Mouse (Mus musculus) CH12.LX (cell line): ENCODE measurements around the gene Filip1l. TPM values are rescaled to one million over a fixed set of nuclear protein-coding genes. Genes with fewer than 3 reads are reported as not detected.

Experiments used
- DNase-seq: peaks from one replicate; pipeline ENCODE4 v3.0.0-alpha.2; 2013; ENCODE audit errors: extremely low read depth
- H3K27ac ChIP-seq: 2 replicates; pipeline ENCODE4 v1.5.1; 2012; ENCODE audit warnings: low read depth, mild to moderate bottlenecking, control low read depth, moderate library complexity; ENCODE audit not compliant: insufficient read depth
- H3K27me3 ChIP-seq: replicated peaks from 2 replicates; pipeline ENCODE3; 2012; ENCODE audit warnings: inconsistent platforms
- H3K36me3 ChIP-seq, 2 experiments: replicated peaks in 1 of 2; 2 replicates each; pipeline versions ENCODE3 to v1.6.1; 2012; ENCODE audit warnings: inconsistent platforms in 1 of 2, low read length in 1 of 2, mild to moderate bottlenecking in 1 of 2, mixed read lengths in 1 of 2, moderate library complexity in 1 of 2; ENCODE audit not compliant: control insufficient read depth in 1 of 2, insufficient read depth in 1 of 2
- H3K4me1 ChIP-seq, 2 experiments: 2 replicates each; pipeline ENCODE4 v1.6.1; 2012; ENCODE audit warnings: inconsistent platforms in 1 of 2, moderate library complexity in 1 of 2; ENCODE audit not compliant: insufficient read depth in 2 of 2, control insufficient read depth in 1 of 2
- H3K4me2 ChIP-seq: 2 replicates; pipeline ENCODE4 v1.6.1; 2012; ENCODE audit warnings: low read depth, mild to moderate bottlenecking, control low read depth; ENCODE audit not compliant: poor library complexity, insufficient read depth, severe bottlenecking
- H3K4me3 ChIP-seq, 3 experiments: fragments of 150-350 bp in 1 of 3; sonication (generic) in 1 of 3; replicated peaks in 1 of 3; 2 replicates each; pipeline versions ENCODE3 to v1.5.1; 2011 to 2012; ENCODE audit warnings: low read depth in 2 of 3, low read length in 2 of 3, mild to moderate bottlenecking in 2 of 3, moderate library complexity in 2 of 3, control low read depth in 1 of 3, improper control_type of control experiment in 1 of 3, inconsistent platforms in 1 of 3, mixed read lengths in 1 of 3; ENCODE audit not compliant: poor library complexity in 1 of 3
- H3K79me2 ChIP-seq: replicated peaks from 2 replicates; pipeline ENCODE4 v1.6.1; 2012; ENCODE audit warnings: mild to moderate bottlenecking, moderate library complexity; ENCODE audit not compliant: control insufficient read depth, poor library complexity, insufficient read depth, severe bottlenecking; ENCODE audit errors: extremely low read depth
- H3K9ac ChIP-seq: 2 replicates; pipeline ENCODE4 v1.6.1; 2012; ENCODE audit warnings: low read depth, mild to moderate bottlenecking, control low read depth, moderate library complexity; ENCODE audit not compliant: insufficient read depth
- H3K9me3 ChIP-seq: replicated peaks from 2 replicates; pipeline ENCODE3; 2012; ENCODE audit warnings: low read length, inconsistent platforms, mixed read lengths
- CHD1 ChIP-seq: IDR thresholded peaks from 2 replicates; pipeline ENCODE4 v1.6.1; 2012; ENCODE audit warnings: low read depth, low read length, improper control_type of control experiment, inconsistent platforms
- CHD2 ChIP-seq: IDR thresholded peaks from 2 replicates; pipeline ENCODE4 v1.6.1; 2011; ENCODE audit warnings: low read length, improper control_type of control experiment
- CTCF ChIP-seq, 2 experiments: IDR thresholded peaks in 1 of 2; conservative IDR thresholded peaks in 1 of 2; 2 replicates each; pipeline ENCODE4 v1.5.1; 2011 to 2012; ENCODE audit warnings: low read depth in 2 of 2, low read length in 2 of 2, improper control_type of control experiment in 1 of 2, inconsistent platforms in 1 of 2, mild to moderate bottlenecking in 1 of 2, moderate library complexity in 1 of 2
- E2F4 ChIP-seq: IDR thresholded peaks from 2 replicates; pipeline ENCODE4 v1.6.1; 2011; ENCODE audit warnings: low read depth, low read length, improper control_type of control experiment; ENCODE audit not compliant: insufficient replicate concordance
- ELF1 ChIP-seq: IDR thresholded peaks from 2 replicates; pipeline ENCODE4 v1.6.1; 2014; ENCODE audit warnings: low read depth, mild to moderate bottlenecking, inconsistent platforms, low read length, improper control_type of control experiment
- IRF4 ChIP-seq: IDR thresholded peaks from 2 replicates; pipeline ENCODE4 v1.6.1; 2014; ENCODE audit warnings: low read depth, mild to moderate bottlenecking, inconsistent platforms, low read length, improper control_type of control experiment
- JUND ChIP-seq: conservative IDR thresholded peaks from 2 replicates; pipeline ENCODE4 v1.6.1; 2011; ENCODE audit warnings: low read depth, low read length, improper control_type of control experiment
- MAFK ChIP-seq: IDR thresholded peaks from 2 replicates; pipeline ENCODE4 v1.6.1; 2011; ENCODE audit warnings: low read length, improper control_type of control experiment; ENCODE audit not compliant: insufficient replicate concordance
- MEF2A ChIP-seq: IDR thresholded peaks from 2 replicates; pipeline ENCODE4 v1.6.1; 2014; ENCODE audit warnings: low read depth, mild to moderate bottlenecking, inconsistent platforms, low read length, improper control_type of control experiment, borderline replicate concordance
- MYC ChIP-seq: IDR thresholded peaks from 2 replicates; pipeline ENCODE4 v1.6.1; 2011; ENCODE audit warnings: low read depth, mild to moderate bottlenecking, improper control_type of control experiment, low read length
- POLR2AphosphoS2 ChIP-seq: IDR thresholded peaks from 2 replicates; pipeline ENCODE4 v1.6.1; 2011; ENCODE audit warnings: low read depth, low read length, improper control_type of control experiment
- SIN3A ChIP-seq: IDR thresholded peaks from 2 replicates; pipeline ENCODE4 v1.6.1; 2012; ENCODE audit warnings: low read length, improper control_type of control experiment, inconsistent platforms
- SMC3 ChIP-seq: IDR thresholded peaks from 2 replicates; pipeline ENCODE4 v1.6.1; 2011; ENCODE audit warnings: low read depth, low read length, improper control_type of control experiment
- TBP ChIP-seq: conservative IDR thresholded peaks from 2 replicates; pipeline ENCODE4 v1.6.1; 2011; ENCODE audit warnings: low read depth, low read length, improper control_type of control experiment
- TCF12 ChIP-seq: IDR thresholded peaks from 2 replicates; pipeline ENCODE4 v1.6.1; 2014; ENCODE audit warnings: low read depth, mild to moderate bottlenecking, inconsistent platforms, low read length, improper control_type of control experiment
- USF1 ChIP-seq: IDR thresholded peaks from 2 replicates; pipeline ENCODE4 v1.6.1; 2014; ENCODE audit warnings: low read depth, mild to moderate bottlenecking, inconsistent platforms, low read length, improper control_type of control experiment
- USF2 ChIP-seq: conservative IDR thresholded peaks from 2 replicates; pipeline ENCODE4 v1.6.1; 2011; ENCODE audit warnings: low read depth, low read length, improper control_type of control experiment
- ZMIZ1 ChIP-seq: IDR thresholded peaks from 2 replicates; pipeline ENCODE4 v1.6.1; 2012; ENCODE audit warnings: low read depth, mild to moderate bottlenecking, inconsistent platforms, low read length, improper control_type of control experiment
- ZNF384 ChIP-seq: IDR thresholded peaks from 2 replicates; pipeline ENCODE4 v1.6.1; 2012; ENCODE audit warnings: low read depth, low read length, improper control_type of control experiment, inconsistent platforms
- dilution Hi-C: fragments of 300-500 bp; cut with MboI; formaldehyde crosslinking; loops from 2 replicates; pipeline ENCODE4 v1.14.3; 2020; ENCODE audit warnings: low sequenced_read_pairs; ENCODE audit not compliant: extremely low pct_unique_long_range_greater_than_20kb, extremely low pct_ligation_motif_present
- in situ Hi-C: fragments of 300-500 bp; cut with MboI; formaldehyde crosslinking; loops from 3 replicates; pipeline ENCODE4 v1.14.3; 2019; ENCODE audit warnings: low sequenced_read_pairs, low pct_ligation_motif_present, low pct_unique_long_range_greater_than_20kb, mixed read lengths
- polyA plus RNA-seq: library from polyadenylated mRNA; unstranded; fragments of >175 nt; gene quantifications from 2 replicates; pipeline ENCODE4 v1.2.1, GENCODE M21; 2012; ENCODE audit warnings: low read depth; ENCODE audit not compliant: insufficient read length
- total RNA-seq, 2 experiments: library from RNA; depleted of rRNA; stranded (reverse); fragments of 300-350 nt in 1 of 2; fragments of >200 nt in 1 of 2; gene quantifications; 2 replicates each; pipeline ENCODE4 v1.2.3; 2012 to 2014

The Filip1l gene
- total and polyA plus RNA-seq, 3 experiments = 2.1 to 17.6 (median 5.7) TPM

- peaks cover 0 to 1% of the 10 kb centered on the region in 2 experiments for H3K36me3 ChIP-seq
- H3K4me3 ChIP-seq = no peak overlapping the region
- H3K79me2 ChIP-seq = no peaks in the 10 kb centered on the region
- H3K9ac ChIP-seq = no peak overlapping the region
- in situ Hi-C loops = no loop called here
- H3K4me1 ChIP-seq = peaks cover 6 to 14% of the 10 kb centered on the region in 2 experiments; a peak in 3 of 4 replicates
- TF ChIP-seq CTCF (conservative IDR thresholded peaks at IDR 0.05 in 1 of 2, IDR thresholded peaks at IDR 0.05 in 1 of 2; ENCODE audit: low read depth in 2 of 2, low read length in 2 of 2) = no peak
- no peak for TF ChIP-seq SIN3A
- no peak for TF ChIP-seq POLR2AphosphoS2
- TF ChIP-seq MEF2A = no peak
- no peak for TF ChIP-seq ZMIZ1
- no peak for TF ChIP-seq MYC
- TF ChIP-seq CHD1 = no peak
- TF ChIP-seq E2F4 = no peak
- no peak for TF ChIP-seq TBP
- no peak for TF ChIP-seq ELF1
- TF ChIP-seq MAFK = no peak
- TF ChIP-seq TCF12 = no peak
- TF ChIP-seq ZNF384 = no peak
- no peak for TF ChIP-seq JUND
- no peak for TF ChIP-seq USF2
- TF ChIP-seq CHD2 = no peak
- TF ChIP-seq, all 38 proteins: peak for 0
- no peak for DNase-seq
- Histone ChIP-seq H3K27ac (no peak overlapping the region), H3K9me3 (peaks cover 8% of the 10 kb centered on the region), H3K4me2 (no peak overlapping the region), H3K27me3 (no peaks in the 10 kb centered on the region)
- dilution Hi-C loops = no loop called here
These were observed 100.1 kb downstream of the Filip1l start for GRCm38 (mm10) chr16:57453009-57453408.

GRCm38 (mm10) chr16:57454106-57454763 is 101.3 kb downstream of the Filip1l start:
- Histone ChIP-seq H3K27me3 (no peaks in the 10 kb centered on the region), H3K9me3 (no peaks in the 10 kb centered on the region), H3K9ac (no peak overlapping the region), H3K4me3 (no peak overlapping the region), H3K27ac (no peak overlapping the region), H3K4me1 (peaks cover 6 to 16% of the 10 kb centered on the region in 2 experiments; a peak in 3 of 4 replicates), H3K79me2 (no peaks in the 10 kb centered on the region), H3K36me3 (peaks cover 0 to 1% of the 10 kb centered on the region in 2 experiments), H3K4me2 (no peak overlapping the region)
- dilution Hi-C loops (no loop called here), in situ Hi-C loops (no loop called here)
- no peak for DNase-seq
- TF ChIP-seq IRF4 (no peak), USF1 (no peak), SMC3 (no peak)
